Mouse (Mus musculus): ENCODE measurements at regions not wholly inside any gene's neighbourhood (a gene's known extent, or its start where the extent isn't known, plus 50 kb on each side); places are given as distances from the start of the nearest gene placed in this dataset.

DNA sequence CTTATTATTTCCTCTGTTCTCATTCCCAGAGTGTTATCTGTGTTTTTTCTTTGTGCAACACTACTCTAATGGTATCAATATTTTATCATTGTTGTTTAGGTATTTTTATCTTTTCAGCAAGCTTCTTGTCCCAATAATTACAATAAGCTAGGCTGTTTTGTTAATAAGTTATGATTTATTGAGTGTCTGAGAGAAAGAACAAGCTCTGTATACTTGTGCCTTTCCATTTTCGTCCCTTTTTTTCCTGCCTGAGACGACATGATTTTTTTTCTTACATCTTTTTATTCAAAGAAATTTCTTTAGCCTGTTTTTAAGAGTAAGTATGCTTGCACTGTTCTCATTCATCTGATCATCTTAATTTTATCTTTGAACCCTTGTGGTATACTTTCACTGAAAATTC lies 904.1 kb downstream of the A830018L16Rik start:
- in situ Hi-C loops (cut with MseI, MboI): no loop called here

DNA sequence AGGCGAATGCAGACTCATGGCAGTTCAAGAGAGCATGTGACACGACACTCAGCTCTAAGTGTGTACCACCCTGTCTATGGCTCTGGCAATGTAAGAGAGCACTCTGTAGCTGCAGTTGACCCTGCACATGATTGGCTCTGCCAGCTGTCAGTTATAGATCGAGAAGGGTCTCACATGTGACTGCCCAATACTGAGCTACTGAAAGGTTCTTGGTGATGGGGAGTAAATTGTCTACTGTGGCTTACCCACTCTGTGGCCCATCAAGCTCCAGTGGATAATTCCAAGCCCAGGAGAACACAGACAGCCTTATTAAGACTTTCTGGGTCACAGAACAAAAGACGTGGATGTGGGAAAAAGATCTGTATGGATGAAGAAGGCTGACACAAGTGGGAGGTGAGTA lies 920.3 kb downstream of the A830018L16Rik start:
- in situ Hi-C loops (cut with MseI, MboI): no loop called here

DNA sequence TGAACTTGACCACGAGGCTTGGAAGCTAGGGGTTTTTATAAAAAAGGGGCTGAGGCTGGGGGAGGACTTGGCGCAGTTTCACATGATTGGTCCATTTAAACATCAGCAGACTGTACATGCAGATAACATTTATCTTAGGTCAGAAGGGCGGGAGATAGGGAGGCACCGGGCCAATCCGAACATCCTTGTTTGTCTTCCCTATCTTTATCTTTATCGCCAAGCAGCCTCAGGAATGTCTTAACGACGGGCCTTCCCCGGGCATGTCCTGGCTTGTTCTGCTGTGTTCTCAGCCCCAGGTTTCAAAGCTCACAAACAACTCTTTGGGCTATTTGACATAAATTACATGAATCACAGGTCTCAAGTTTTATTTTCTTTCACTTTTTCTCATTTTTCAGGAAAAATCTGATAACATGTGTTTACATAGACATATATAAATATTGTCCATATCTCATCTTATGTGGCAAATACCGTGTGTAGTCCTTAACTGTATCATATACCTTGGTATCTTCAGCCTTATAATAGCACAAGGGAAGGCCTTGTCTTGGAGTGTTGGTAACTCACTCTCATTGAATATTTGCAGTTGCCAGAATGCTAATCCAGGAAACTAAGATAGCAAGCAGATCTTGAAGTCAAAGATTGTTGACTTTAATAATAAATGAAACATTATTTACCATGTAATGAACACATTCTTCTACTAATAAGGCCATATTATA lies 931.0 kb downstream of the A830018L16Rik start:
- in situ Hi-C loops (cut with MseI, MboI): no loop called here

DNA sequence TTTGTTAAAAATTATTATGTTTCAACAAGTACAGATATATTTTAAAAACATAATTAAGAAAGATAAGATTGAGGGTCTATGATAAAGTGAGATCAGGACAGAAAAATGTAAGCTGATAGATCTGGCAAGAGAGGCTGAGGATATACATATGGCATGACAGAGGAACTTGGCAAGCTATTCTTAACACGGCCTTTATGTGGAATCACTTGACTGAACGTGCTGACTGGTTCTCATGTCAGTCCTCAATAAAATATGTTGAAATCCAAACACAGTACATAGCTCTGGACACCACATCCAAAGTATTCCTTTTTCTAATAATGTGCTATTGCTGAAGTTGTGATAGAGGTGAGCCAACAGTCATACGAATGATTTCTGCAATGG lies 931.5 kb downstream of the A830018L16Rik start:
- in situ Hi-C loops (cut with MseI, MboI): no loop called here

DNA sequence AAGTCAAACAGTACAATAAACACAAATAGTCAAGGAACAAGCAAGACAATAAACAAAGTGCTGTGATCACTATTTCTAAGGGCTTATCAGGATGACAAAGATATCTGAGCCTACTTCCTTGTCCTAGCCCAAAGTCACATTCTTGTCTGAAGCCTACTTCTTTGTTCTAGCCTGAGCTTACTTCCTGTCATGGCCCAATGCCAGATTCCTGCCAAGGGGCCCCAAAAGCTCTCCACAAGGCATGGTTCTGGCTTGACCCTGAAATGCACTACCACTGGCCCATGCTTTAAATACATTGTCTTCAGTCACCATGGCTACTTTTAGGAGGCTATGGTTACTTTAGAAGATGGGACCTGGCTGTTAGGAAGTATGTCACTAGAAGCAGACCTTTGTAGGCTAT lies 940.6 kb downstream of the A830018L16Rik start:
- in situ Hi-C loops (cut with MseI, MboI): no loop called here

DNA sequence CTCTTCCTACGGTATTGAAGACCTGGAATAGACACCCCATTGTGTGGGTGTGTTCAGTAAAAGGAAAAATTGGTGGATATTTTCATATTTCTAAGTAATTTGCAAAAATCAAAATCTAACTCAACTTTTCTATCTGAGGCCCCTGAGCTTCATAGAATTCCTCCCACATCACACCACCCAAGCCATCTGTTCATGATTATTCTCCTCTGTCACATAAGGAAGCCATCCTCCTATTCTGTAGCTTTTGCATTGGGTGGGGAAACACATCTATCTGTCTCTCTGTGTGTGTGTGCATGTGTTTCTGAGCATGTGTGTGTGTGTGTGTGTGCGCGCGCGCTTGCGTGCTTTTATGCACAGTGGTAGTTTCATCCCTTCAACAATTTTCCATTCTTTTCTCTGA lies 954.0 kb downstream of the A830018L16Rik start:
- in situ Hi-C loops (cut with MseI, MboI): no loop called here

DNA sequence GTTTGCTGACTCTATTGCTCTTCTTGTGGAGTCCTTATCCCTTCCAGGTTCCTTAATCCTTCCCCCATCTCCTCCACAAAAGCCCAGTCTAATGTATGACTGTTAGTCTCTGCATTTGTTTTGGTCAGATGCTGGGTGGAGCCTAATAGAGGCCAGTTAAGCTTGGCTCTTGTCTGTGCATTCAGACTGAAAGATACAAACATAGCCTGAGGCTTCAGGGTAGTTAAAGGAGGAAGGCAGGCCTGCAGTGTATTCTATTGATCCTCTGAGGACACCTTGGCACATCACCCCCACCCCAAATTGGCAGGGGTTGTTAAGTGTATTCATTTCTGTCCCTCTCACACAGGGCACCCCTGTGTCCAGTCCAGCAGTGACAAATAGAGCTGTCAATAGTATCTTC lies 959.1 kb downstream of the A830018L16Rik start:
- in situ Hi-C loops (cut with MseI, MboI): no loop called here

DNA sequence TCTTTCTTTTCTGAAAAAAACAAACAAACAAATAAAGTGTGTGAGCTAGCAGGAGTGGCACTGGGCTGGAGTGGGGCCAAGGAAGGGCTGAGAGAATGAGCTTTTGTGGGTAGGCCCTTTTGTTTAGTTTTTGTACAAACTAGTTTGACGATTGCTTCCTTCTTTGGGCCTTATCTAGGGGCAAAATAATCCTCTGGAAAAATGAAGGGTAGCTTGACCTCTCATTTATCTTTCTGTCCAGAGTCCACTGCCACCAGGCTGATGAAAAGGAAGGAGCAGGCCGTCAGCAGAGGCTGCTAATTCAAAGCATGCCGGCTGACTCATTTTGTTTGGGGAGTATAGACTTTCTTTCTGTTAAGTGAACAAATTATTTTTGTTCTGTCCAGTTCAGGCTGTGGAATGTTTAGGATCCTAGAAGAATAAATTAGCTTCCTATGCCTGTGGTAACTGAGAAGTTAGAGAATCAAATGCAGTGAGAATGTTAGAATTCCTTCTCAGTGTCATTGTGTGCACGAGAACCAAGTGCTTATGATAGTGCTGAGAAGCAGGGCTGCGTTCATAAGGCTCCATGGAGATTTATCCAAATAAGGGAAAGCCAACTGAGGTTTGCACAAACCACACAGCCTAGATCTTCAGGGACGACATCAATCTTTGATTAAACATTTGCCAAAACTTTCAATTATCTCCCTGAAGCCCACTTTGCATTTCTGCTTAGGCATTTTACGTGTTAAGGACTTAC lies 984.4 kb downstream of the A830018L16Rik start:
- in situ Hi-C loops (cut with MseI, MboI): no loop called here

DNA sequence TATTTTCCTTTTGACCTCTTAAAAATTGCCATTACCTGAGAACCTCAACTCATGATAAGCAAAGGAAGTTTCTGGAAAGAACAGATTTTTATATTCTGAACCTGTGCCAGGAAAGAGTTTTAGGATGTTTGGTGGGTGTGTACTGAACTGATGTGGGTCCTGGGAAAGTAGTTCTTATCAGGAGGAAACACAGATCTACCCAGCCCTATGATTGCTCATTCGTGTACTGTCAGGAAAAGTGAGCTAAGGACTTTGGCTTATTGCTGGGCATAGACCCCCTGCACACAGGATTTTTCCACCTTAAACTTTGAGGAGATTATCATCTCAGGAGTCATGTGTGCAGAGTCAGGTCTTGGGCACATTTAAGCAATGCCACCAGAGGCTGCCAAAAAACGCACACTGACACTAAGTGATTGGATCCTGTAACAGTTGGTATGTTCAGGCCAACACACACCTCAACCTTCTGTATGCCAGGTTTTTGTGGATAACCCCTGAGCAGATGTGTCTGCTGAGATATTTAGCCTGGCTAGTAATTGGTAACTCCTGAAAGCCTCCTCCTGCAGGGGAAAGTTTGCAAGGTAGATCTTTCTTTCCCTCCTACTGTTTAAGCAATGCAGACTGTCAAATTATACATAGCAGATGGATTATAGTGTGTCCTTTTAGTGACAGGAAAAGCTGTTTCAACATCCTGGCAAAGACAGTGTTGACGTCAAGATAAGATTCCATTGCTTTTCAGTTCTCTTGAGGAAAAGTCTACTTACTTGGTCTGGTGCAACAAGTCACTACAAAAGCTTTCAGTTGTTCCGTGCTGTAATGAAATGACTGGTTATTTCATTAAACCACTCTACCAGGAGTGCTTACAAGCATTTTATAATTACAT lies 991.7 kb downstream of the A830018L16Rik start:
- in situ Hi-C loops (cut with MseI, MboI): no loop called here

DNA sequence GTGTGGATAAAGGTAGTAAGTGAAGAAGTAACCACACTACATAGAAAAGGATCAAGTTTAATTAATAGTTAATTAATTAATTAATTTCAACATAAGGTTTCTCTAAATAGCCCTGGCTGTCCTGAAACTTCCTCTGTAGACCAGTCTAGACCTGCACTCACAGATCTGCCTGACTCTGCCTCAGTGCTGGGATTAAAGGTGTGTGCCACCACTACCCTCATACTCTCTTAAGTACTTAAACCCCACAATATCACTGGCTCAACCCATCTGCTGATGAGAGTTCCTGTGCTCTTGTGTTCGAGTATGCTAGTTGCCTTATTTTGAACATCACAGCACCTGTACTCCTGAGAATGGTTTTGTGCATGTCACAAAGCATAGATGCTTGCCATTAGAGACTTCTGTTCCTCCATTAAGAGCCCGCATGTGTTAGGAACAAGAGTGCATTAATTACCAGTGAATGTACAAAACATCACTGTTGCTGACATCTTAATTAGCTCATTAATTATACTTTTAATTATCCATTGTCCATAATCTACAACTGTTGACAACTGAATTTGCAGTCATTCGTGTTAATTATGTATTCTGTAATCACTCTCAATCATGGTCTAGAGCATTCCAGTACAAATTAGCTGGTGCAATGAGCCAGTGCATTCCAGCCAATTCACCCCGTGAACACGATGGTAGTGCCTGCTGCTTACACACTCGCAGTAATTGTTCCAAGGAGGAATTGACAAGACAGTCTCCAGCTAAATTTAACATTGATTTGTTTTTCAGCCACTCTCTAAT lies 996.0 kb downstream of the A830018L16Rik start:
- in situ Hi-C loops (cut with MseI, MboI): no loop called here

DNA sequence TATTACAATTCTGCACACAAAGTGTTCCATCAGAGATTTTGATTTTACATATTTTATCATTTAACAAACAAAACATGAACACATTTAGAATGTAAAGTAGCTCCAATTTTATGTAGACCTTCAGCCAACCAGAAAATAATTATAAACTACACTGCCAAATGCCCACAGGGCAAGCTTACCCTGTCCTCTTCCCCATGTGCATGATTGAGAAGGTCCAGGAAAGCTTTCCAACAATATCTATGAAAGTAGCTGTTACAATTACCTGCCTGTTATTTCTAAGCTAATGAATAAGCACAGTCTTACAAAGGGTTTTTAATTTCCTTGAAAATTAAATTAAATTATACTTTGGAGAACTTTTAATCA lies 996.6 kb downstream of the A830018L16Rik start:
- in situ Hi-C loops (cut with MseI, MboI): no loop called here

DNA sequence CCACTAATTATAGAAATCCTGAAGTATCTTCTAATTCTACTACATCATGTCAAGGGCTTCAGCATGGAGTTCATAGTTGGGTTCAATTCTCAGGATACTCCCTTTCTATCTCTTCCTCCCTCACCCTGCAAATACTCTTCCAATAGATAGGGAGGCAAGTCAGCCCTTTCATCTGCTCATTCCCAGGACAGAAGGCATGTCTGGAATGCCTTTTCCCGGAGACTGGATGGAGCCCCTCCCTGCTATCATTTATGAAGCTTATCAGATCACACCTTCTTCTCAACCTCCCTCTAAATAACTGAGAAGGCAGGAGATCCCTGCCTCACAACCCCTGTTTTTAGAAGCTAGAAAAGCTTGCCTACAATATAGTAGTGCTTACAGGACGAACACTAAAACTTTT lies 1010.6 kb downstream of the A830018L16Rik start:
- in situ Hi-C loops (cut with MseI, MboI): no loop called here

DNA sequence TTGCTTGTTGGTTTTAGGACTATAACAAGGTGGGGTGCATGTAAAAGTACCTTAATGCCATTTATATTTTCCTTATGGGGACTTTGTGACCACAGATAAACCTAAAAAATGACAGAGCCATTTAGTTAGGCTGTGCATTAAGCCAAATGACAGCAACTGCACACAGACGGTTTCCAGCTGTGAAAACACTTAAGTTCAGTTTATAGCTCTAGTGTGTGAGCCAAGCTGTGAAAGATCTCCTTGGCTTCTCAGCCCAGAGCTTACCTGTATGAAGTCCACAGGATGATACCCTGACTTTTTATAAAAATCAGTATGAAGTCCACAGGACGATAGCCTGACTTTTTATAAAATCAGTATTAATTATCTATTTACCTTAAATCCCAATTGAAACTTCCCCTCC lies 1024.0 kb downstream of the A830018L16Rik start:
- in situ Hi-C loops (cut with MseI, MboI): no loop called here

DNA sequence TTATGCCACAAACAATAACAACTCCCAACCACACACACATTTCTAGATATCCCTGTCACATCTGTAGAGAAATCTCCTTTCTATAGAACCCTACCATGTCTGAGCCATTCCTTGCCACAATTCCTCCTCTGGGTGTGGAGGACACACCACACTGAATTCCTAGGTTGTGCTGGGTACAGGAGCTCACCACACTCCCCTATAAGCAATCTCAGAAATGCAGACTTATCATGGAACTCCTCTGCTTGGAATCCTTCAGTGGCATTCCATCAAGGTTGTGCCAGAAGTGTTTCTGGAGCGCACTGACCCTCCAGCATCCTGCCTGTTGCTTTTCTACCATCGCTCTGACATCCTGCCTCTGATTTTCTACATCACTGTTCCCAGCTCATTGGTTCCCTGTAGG lies 1052.3 kb downstream of the A830018L16Rik start:
- in situ Hi-C loops (cut with MseI, MboI): no loop called here

DNA sequence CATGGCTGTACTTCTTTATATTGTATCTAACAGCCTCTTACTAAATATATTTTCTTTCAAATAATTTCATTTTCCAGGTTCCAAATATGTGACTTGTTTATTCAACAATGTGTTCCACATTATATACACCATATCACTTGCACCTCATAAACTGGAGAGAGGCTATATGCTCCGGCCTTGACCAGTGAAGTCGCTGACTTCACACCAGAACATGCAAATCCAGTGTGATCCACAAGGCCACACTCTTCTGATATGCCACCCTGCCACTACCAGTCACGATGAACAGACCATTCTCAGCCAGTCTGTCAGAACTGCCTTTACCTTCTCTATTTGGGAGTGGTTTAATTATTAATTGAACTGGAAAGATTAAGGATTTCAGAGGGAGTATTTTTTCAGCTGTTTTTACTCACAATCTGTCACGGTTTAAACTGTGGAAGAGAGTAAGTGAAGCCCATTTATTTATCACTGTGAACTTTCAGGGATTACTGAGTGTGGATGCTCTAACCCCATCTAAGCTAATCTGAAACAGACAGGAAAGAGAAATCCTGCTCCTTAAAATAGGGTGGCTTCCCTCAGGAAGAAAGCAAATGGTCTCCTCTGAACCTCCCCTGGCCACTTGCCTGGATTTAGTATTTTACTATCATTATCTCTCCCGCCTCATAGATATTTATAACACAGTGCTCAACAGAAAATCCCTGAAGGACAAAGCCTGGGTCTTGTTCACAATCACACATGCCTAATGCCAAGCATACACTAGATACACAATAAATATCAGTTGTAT lies 1065.3 kb downstream of the A830018L16Rik start:
- in situ Hi-C loops (cut with MseI, MboI): no loop called here

DNA sequence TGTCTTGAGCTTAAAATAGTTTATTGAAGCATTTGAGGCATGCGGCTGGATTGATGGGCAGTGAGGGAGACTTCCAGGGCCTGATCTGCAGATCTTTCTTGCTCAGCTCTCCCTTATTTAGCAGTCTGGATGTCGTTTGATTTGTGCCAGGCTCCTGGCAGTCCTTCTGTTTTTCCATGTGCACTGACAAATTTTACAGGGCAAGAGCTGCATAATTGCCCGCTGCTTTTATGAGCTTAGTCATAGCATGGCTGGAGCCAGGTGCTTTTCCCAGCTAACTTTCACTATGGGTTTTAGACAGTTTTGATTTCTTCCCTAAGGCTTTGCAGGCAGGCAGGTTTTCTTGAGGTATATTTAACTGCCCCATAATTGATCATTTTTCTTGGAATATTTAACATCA lies 1086.5 kb downstream of the A830018L16Rik start:
- in situ Hi-C loops (cut with MseI, MboI): loop anchor here in 1 of 2 experiments (25.0 kb wide), 1 partner anchor 838 kb away; no protein-coding TSS in a partner anchor

DNA sequence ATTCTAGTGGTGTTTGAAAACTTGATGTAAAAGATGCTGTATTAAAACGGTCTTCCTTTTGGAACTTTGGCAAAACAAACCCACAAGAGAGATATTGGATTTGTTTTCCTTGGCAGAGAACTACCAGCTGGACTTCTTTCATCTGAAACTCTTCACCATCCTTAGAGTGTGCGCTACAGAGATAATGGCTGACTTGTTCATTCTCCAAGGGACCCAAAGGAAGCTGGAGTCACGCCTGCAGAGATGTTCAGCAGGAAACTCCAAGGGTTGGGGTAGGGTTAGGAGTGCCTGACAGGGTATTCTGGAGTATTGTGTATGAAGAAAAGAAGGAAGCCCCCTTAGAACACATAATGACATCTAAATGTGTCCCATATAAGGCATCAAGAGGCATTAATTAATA lies 1094.1 kb downstream of the A830018L16Rik start:
- in situ Hi-C loops (cut with MseI, MboI): loop anchor here in 1 of 2 experiments (25.0 kb wide), 1 partner anchor 846 kb away; no protein-coding TSS in a partner anchor

DNA sequence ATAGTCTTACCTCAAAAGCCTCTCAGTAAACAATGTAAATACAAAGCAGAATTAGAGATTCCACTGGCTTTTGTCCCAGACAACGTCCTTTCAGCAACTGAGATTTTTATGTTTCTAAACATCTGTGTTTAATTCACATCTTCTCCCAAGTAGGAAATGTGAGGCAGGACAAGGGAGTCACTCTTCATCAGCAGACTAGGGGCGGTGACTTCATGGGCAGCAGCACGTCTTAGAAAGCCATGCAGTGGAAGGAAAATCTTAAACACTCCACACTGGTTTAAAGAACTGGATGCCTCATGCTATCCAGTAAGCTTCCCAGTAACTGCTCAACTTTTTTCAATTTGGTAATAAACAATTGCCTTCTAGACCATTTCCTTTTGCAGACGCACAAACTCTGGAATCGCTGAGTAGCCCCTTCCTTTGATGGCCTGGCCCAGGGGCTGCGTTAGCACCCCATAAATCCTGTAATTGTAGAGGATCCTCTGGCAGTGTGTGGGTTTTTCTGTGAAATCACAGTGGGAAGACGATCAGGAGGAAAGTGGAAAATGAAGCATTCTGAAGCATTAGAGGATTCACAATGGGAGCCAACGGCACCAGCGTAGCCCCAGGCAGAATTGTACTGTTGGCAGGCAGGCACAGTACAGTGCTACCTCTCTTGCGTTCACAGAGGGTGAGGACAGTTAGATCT lies 1096.4 kb downstream of the A830018L16Rik start:
- in situ Hi-C loops (cut with MseI, MboI): loop anchor here in 1 of 2 experiments (25.0 kb wide), 1 partner anchor 848 kb away; no protein-coding TSS in a partner anchor

DNA sequence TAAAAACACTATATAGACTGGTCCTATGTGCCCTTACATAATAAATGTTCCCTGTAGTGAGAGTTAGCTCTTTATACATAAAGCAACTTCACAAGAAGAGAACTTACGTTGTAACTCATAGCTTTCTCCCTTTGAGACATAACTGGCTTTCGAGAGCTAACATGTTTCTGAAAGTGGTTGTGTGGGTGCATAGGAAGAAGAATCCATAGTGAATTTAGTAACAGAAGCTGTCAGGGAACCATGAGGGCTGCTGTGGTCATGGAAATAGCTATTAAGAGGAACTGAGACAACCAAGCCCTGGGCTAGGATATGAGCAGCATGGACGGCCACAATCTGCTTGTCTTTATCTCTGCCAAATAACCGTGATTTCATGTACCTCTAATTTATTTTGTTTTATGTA lies 1105.7 kb downstream of the A830018L16Rik start:
- in situ Hi-C loops (cut with MseI, MboI): loop anchor here in 1 of 2 experiments (25.0 kb wide), 1 partner anchor 857 kb away; no protein-coding TSS in a partner anchor

DNA sequence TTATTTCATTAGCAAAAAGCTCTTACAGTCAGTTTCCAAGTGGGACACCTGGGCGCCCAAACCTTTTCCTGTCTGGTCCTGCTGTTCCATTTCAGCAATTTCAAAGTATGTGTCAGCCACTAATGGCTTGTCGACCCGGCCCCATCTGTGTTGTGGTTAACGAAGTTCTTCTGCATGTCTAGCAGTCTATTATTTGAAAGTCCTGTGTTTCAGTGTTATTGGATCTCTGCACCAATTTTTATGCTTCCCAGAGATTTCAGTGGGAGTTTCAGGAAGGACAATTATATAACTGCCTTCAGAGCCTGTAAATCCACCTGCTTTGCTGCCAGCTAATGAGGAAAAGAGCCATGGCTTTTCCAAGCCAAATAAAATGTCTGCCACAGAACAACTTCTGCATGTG lies 1142.0 kb downstream of the A830018L16Rik start:
- in situ Hi-C loops (cut with MseI, MboI): no loop called here

Measured in mouse trophoblast stem cell (cell line).